Mouse (Mus musculus) liver, postnatal 0 days (tissue): ENCODE results near the gene Chd2.

Experiments
- CTCF ChIP-seq: sonication (generic); IDR thresholded peaks from 2 replicates; pipeline ENCODE4 v1.5.1; 2016; ENCODE audit warnings: antibody characterized with exemption, low read depth
- EP300 ChIP-seq: IDR thresholded peaks from 2 replicates; pipeline ENCODE4 v1.6.1; 2016; ENCODE audit warnings: antibody characterized with exemption, low read depth, mild to moderate bottlenecking

DNA sequence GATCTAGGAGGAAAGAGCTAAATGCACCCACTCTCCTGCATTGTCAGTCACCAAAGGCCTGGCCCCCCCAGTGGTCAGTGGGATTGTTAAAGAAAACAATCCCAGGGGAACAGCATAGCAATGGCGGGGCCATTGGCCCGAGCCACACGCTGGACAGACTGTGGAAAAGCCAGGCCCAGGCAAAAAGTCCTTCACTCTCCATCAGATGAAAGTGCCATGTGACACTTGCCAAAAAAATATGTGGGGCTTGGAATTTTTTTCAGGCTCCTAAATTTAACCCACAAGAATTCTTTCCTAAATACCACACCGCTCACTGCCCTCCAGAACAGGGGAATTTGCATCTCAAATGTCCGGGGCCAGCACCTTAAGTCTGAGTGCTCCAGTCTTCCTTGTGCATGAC lies 120.8 kb downstream of the Chd2 start:
- TF ChIP-seq EP300: no peak
- no peak for TF ChIP-seq CTCF
